Mouse (Mus musculus): ENCODE data around the gene Clcn5.

DNA sequence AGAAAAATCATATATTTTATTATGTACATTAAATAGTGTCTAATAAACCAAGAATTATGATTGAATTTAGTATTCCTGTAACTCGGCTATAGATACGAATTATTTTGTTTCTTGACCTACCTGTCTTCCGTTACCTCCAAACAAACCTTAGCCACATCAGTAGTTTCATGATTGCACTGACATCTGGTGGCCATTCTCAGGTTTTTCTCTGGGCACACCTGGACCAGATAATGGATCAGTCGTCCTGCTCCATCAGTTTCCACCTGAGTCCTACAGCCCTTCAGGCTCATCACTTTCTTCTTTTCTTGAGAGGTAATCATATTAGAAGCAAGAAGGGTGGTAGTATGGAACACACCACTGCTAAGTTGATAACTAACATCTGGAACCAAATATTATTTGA is 169.0 kb downstream of the Clcn5 start:
- TF ChIP-seq CTCF (IDR thresholded peaks at IDR 0.05; ENCODE audit: low read depth) (peak; percentile 26), EP300 (IDR thresholded peaks at IDR 0.05; ENCODE audit: low read depth) (no peak)
